Mouse (Mus musculus) liver, embryonic 14.5 days (tissue): ENCODE data around the gene Ankrd12. TPM values are rescaled to one million over a fixed set of nuclear protein-coding genes. Genes with fewer than 3 reads are reported as not detected.

Source experiments
- ATAC-seq: fragments of 200-750 bp; cut with Nextera tagmentation; 2 replicates; pipeline ENCODE4 v1.8.0; 2017; ENCODE audit warnings: moderate number of reproducible peaks, mild to moderate bottlenecking, moderate library complexity; ENCODE audit not compliant: insufficient read depth
- DNase-seq, 3 experiments: peaks; one replicate each; pipeline ENCODE4 v3.0.0-alpha.2; 2012 to 2013; ENCODE audit warnings: low read depth in 3 of 3, low spot score in 3 of 3
- H3K27ac ChIP-seq: fragments of 300-500 bp; sonication (generic); 2 replicates; pipeline ENCODE4 v1.5.1; 2014; ENCODE audit warnings: moderate library complexity, mild to moderate bottlenecking, control low read depth, inconsistent platforms
- H3K27me3 ChIP-seq: fragments of 300-500 bp; sonication (generic); 2 replicates; pipeline ENCODE4 v1.6.1; 2014; ENCODE audit warnings: mild to moderate bottlenecking, low read length, moderate library complexity; ENCODE audit not compliant: control insufficient read depth, insufficient read depth
- H3K36me3 ChIP-seq: fragments of 300-500 bp; sonication (generic); replicated peaks from 2 replicates; pipeline ENCODE4 v1.6.1; 2014; ENCODE audit warnings: low read depth; ENCODE audit not compliant: control insufficient read depth, insufficient read depth
- H3K4me1 ChIP-seq, 2 experiments: fragments of 200-500 bp in 1 of 2; fragments of 300-500 bp in 1 of 2; sonication (generic) in 1 of 2; replicated peaks; 2 replicates each; pipeline ENCODE4 v1.6.1; 2012 to 2014; ENCODE audit warnings: antibody characterized with exemption in 1 of 2, inconsistent platforms in 1 of 2, low read length in 1 of 2; ENCODE audit not compliant: control insufficient read depth in 2 of 2, insufficient read depth in 2 of 2
- H3K4me2 ChIP-seq: fragments of 300-500 bp; sonication (generic); 2 replicates; pipeline ENCODE4 v1.6.1; 2014; ENCODE audit warnings: low read depth, mild to moderate bottlenecking, control low read depth, moderate library complexity
- H3K4me3 ChIP-seq, 2 experiments: fragments of 200-500 bp in 1 of 2; fragments of 300-500 bp in 1 of 2; sonication (generic) in 1 of 2; 2 replicates each; pipeline ENCODE4 v1.5.1; 2012 to 2014; ENCODE audit warnings: low read depth in 2 of 2, low read length in 2 of 2, mild to moderate bottlenecking in 2 of 2, control low read depth in 1 of 2, inconsistent platforms in 1 of 2, moderate library complexity in 1 of 2; ENCODE audit not compliant: insufficient read depth in 1 of 2
- H3K9ac ChIP-seq: fragments of 300-500 bp; sonication (generic); replicated peaks from 2 replicates; pipeline ENCODE4 v1.6.1; 2014; ENCODE audit warnings: mild to moderate bottlenecking, control low read depth, moderate library complexity
- H3K9me3 ChIP-seq: fragments of 300-500 bp; sonication (generic); 2 replicates; pipeline ENCODE4 v1.6.1; 2016; ENCODE audit warnings: low read length, mixed read lengths; ENCODE audit not compliant: control insufficient read depth
- CTCF ChIP-seq: IDR thresholded peaks from 2 replicates; pipeline ENCODE4 v1.5.1; 2016; ENCODE audit warnings: antibody characterized with exemption, low read depth, control low read depth
- EP300 ChIP-seq: IDR thresholded peaks from 2 replicates; pipeline ENCODE4 v1.6.1; 2016; ENCODE audit warnings: antibody characterized with exemption, low read depth
- WGBS: fragments of 180-500 bp; shearing (Covaris S2); extraction: QIAGEN DNeasy Blood & Tissue Kit; methylation state at CpG from one replicate; pipeline ENCODE4 v1.1.7; 2014; ENCODE audit not compliant: insufficient replicate concordance; 5-methylcytosine and 5-hydroxymethylcytosine counted together
- polyA plus RNA-seq, 2 experiments: library from polyadenylated mRNA; depleted of rRNA in 1 of 2; stranded (reverse) in 1 of 2; unstranded in 1 of 2; fragments of >200 nt; fragmentation: Nextera tagmentation in 1 of 2; extraction: Ambion mirVana in 1 of 2; gene quantifications; 2 replicates each; pipeline versions ENCODE4 v1.2.1 to v1.2.3; 2012 to 2014

Gene Ankrd12
- polyA plus RNA-seq, 2 experiments, result 2.7 to 6.2 TPM

GRCm38 (mm10) chr17:66120701-66121100 lies 43.8 kb upstream of the Ankrd12 start:
- no peaks in the 10 kb centered on the region for H3K27me3 ChIP-seq
- no peak overlapping the region for H3K9ac ChIP-seq
- no peaks in the 10 kb centered on the region for H3K9me3 ChIP-seq
- peaks cover 24% of the 10 kb centered on the region for H3K36me3 ChIP-seq
- H3K4me1 ChIP-seq, result peaks cover 5 to 18% of the 10 kb centered on the region in 2 experiments; a peak in 3 of 4 replicates
- 58% methylated on average over 1 of the region's 1 CpGs for WGBS
- H3K4me3 ChIP-seq, result no peak overlapping the region
- ATAC-seq, result no peak
- TF ChIP-seq EP300 (no peak), CTCF (no peak)
- no peak for DNase-seq
- no peak overlapping the region for H3K27ac ChIP-seq
- H3K4me2 ChIP-seq, result no peak overlapping the region

GRCm38 (mm10) chr17:66118991-66119390 lies 42.1 kb upstream of the Ankrd12 start:
- Histone ChIP-seq H3K4me2 (no peak overlapping the region), H3K27me3 (no peaks in the 10 kb centered on the region), H3K4me3 (no peak overlapping the region), H3K36me3 (peaks cover 32% of the 10 kb centered on the region), H3K27ac (no peak overlapping the region), H3K9me3 (no peaks in the 10 kb centered on the region), H3K9ac (no peak overlapping the region), H3K4me1 (peaks cover 0 to 4% of the 10 kb centered on the region in 2 experiments; a peak in 2 of 4 replicates)
- no peak for ATAC-seq
- TF ChIP-seq CTCF (no peak), EP300 (no peak)
- WGBS, result 82% methylated on average over 8 of the region's 8 CpGs
- no peak for DNase-seq

DNA sequence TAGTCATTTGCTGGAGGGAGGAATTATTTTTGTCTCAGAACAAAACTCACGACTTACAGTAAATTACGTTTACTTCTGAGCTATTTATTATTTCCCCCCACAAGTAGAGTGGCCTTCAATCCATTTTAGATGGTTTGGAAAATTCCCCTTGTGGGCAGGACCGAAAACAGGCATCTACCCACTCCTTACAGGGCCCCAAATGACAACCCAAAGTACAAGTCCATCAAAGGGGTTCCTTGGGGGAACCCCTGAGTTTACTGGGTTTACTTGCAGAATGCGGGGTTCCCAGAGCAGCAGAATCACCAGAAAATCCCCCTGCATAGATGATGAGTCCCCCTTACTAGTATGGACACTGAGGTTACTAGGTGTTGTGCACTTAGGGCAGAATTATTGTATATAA lies 35.3 kb upstream of the Ankrd12 start:
- no peak for DNase-seq
- peak overlapping the region; percentile 5 for H3K27ac ChIP-seq
- no peaks in the 10 kb centered on the region for H3K27me3 ChIP-seq
- no peak for ATAC-seq
- 25% methylated on average over 4 of the region's 4 CpGs for WGBS
- H3K36me3 ChIP-seq, result peaks cover 21% of the 10 kb centered on the region
- H3K9ac ChIP-seq, result peak overlapping the region; percentile 67
- H3K4me2 ChIP-seq, result peak overlapping the region; percentile 82
- H3K4me3 ChIP-seq, result peak overlapping the region; percentile 68 to 91
- no peak for TF ChIP-seq CTCF
- TF ChIP-seq EP300, result no peak
- H3K4me1 ChIP-seq, result peaks cover 16 to 19% of the 10 kb centered on the region in 2 experiments
- no peaks in the 10 kb centered on the region for H3K9me3 ChIP-seq

GRCm38 (mm10) chr17:66111402-66111959 lies 34.6 kb upstream of the Ankrd12 start, which contains the start of gene Washc1:
Gene Washc1, plus strand, starts transcription at chr17:66111545.
- under 1% methylated on average over 37 of the region's 41 CpGs for WGBS
- TF ChIP-seq EP300 (no peak), CTCF (peak; percentile 20; the same call in 1 of the 2 replicates)

DNA sequence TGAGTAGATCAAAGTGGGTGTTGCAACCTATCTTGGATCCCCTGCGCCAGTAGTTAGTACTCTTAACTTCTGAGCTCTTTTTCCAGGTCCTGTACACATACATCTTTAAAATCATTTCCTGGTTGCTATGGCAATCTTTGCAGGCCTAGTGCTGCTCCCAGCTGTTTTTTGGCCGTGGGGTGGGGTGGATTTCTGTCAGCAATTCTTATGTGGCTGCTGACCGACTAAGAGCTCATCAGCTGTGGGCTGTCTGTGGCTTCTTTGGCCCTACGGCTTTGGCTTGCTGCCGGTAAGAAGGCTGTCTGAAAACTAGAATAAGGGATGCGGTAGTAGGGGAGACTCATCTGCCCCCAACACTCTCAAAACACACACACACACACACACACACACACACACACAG lies 33.9 kb upstream of the Ankrd12 start:
- peak overlapping the region; percentile 67 for H3K9ac ChIP-seq
- DNase-seq (no peak), ATAC-seq (no peak)
- H3K36me3 ChIP-seq, result peaks cover 9% of the 10 kb centered on the region; the same call in 1 of the 2 replicates
- H3K27ac ChIP-seq, result peak overlapping the region; percentile 10
- no peak for TF ChIP-seq CTCF
- TF ChIP-seq EP300, result no peak
- peak overlapping the region; percentile 82 for H3K4me2 ChIP-seq
- no peaks in the 10 kb centered on the region for H3K27me3 ChIP-seq
- H3K9me3 ChIP-seq, result no peaks in the 10 kb centered on the region
- peak overlapping the region; percentile 37 to 68 for H3K4me3 ChIP-seq
- WGBS, result 20% methylated on average over 6 of the region's 6 CpGs
- peaks cover 16 to 19% of the 10 kb centered on the region in 2 experiments for H3K4me1 ChIP-seq

More at GRCm38 (mm10) chr17:66111402-66111959, 34.6 kb upstream of the Ankrd12 start, which contains the start of gene Washc1:
- Histone ChIP-seq H3K36me3 (peaks cover 14% of the 10 kb centered on the region), H3K4me1 (peaks cover 16 to 19% of the 10 kb centered on the region in 2 experiments), H3K4me3 (peak within 1 kb of the TSS; percentile 68 to 91), H3K27me3 (no peaks in the 10 kb centered on the region), H3K9ac (peak within 1 kb of the TSS; percentile 67), H3K4me2 (peak within 1 kb of the TSS; percentile 82), H3K9me3 (no peaks in the 10 kb centered on the region), H3K27ac (peak within 1 kb of the TSS; percentile 10)
- ATAC-seq, result peak; percentile 99
- peak; percentile 83 to 85 (median 84) for DNase-seq
